Mouse (Mus musculus) lung, postnatal 10 days (tissue): ENCODE measurements at regions not wholly inside any gene's neighbourhood (a gene's known extent, or its start where the extent isn't known, plus 50 kb on each side); places are given as distances from the start of the nearest gene placed in this dataset.
A peak's percentile ranks its signal among the peaks of the same experiment; 100 is the strongest.

ENCODE experiments used
- DNase-seq: peaks from one replicate; pipeline ENCODE4 v3.0.0; 2021

GRCm38 (mm10) chr7:70972023-70972400, 379.3 kb downstream of the Gm10295 start:
- no peak for DNase-seq

GRCm38 (mm10) chr7:70971323-70972022, 379.8 kb downstream of the Gm10295 start:
- DNase-seq: no peak

DNA sequence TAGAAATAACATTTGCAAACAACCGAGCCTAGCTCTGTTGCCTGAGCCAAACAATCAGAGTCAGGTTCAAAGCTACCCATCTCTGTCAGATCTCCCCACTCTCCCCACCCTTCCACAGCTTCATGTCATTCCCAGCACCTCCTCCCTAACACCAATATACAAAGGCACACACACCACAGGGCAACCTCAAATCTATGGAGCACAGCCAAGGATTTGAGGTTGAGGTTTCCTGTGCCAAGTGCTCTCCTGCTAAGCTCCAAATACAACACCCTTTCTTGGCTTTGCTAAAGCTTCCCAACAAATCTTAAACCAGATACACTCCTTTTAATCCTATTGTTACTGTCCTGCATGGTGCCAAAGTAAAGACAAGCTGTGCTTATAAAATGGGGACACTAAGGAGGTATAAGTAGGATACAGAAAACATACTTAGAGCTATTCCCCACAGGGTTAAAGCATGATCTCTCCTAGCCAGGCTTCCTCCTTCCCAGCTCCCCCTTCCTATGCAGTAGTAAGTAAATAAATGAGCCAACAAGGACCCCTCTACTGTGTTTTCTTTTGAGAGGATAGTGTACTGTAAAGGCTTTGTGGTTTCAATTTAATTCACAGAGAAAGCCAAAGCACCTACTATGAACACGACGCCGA, 398.8 kb downstream of the Gm10295 start:
- DNase-seq: no peak

DNA sequence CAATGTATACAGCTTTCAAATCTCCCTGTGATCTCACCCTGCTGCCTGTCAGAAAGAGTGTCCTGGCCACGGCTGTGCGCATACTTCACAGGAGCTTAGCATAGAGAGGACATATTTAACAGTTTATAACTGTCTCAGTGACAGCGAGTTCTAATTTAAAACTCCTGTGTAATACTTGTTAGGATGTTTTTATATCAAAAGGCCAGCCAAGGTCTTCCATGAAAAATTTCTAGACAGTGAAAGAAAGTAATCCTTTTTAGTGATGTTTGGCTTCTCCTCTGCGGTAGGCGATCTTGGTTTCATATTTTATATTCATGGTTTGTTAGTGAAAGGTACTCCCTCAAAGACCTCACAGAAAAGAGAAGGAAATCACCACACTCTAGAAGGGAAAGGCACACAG, 403.0 kb downstream of the Gm10295 start:
- no peak for DNase-seq

- no peak for DNase-seq
Observed at GRCm38 (mm10) chr7:70946260-70946659, 405.0 kb downstream of the Gm10295 start.

GRCm38 (mm10) chr7:70930911-70931310, 420.4 kb downstream of the Gm10295 start:
- DNase-seq: no peak

GRCm38 (mm10) chr7:70929935-70930334, 421.4 kb downstream of the Gm10295 start:
- no peak for DNase-seq

DNA sequence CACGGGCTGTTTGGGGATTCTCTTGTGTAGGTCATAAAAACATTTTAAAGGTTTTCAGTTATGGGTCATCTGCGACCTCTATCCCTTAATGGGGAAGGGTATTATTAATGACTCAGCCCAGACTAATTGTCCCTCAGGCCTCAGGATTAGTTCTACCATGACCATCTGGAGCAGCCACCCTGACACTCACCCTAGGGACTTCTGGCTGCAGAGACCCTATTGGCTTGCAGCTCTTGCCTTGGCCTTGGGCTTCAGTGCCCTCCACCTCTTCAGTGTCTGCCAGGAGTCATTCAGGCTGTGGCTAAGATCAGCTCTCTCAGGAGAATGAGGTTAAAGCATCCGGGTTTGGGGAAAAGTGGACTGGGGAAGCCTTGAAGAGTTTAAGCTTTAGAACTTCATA, 423.3 kb downstream of the Gm10295 start:
- DNase-seq: no peak

DNA sequence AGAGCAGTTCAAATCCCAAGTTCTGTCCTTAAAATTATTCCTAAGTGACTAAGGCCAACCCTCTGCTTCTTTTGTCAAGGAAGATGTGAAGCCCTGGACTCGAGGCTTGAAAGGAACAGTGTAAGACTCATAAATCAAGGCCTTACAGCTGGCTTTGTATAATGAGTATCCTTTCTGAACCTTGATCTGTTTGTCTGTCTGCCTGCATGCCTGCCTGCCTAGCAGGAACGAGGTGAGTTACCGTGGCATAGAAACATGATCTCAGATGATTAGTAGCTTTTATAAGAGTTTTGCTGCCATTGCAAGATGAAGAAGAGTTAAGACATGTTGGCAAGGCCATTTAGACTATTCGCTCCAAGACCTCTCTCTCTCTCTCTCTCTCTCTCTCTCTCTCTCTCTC, 434.3 kb downstream of the Gm10295 start:
- no peak for DNase-seq

DNA sequence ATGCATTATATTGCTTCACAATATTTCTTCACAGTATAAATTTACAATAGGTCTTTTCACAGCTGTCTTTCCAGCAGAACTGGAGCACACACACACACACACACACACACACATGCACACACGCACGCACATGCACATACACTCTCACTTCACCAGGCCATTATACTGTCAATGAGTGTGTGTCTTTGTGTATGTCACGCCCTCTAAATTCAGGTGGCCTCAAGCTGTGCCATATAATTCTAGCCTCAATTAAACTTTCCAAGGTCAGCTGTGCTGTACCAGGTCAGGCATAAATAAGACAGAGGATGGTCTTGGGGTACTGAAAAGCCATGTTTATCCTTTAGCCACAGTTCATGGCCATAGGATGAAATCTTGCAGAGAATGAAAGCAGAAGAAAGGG, 442.4 kb downstream of the Gm10295 start:
- no peak for DNase-seq

- no peak for DNase-seq
Observed at GRCm38 (mm10) chr7:70891700-70892099, 459.6 kb downstream of the Gm10295 start.

- no peak for DNase-seq
Observed at GRCm38 (mm10) chr7:70880496-70880895, 470.8 kb downstream of the Gm10295 start.

GRCm38 (mm10) chr7:70874393-70874792, 476.9 kb downstream of the Gm10295 start:
- no peak for DNase-seq

GRCm38 (mm10) chr7:70870841-70871534, 480.3 kb downstream of the Gm10295 start:
- no peak for DNase-seq

DNA sequence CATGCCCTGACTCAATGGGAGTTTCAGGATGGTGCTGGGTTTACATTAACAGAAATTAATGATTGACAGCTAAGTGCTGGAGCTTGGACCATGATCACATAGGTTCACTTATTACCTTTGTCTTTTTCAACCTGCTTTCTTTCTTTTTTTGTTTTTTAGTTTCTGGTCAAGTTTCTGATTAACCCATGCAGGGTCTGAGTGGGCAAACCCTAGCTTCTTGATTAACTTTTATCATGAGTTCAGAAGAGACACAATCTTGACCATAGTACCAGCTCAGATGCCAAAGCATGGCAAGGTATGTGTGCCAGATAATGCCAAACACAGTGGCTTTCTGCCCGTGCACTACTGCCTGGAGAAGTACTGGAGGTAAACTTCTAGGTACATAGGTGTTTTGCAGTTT, 482.2 kb downstream of the Gm10295 start:
- no peak for DNase-seq

- DNase-seq: no peak
Observed at GRCm38 (mm10) chr7:70859957-70860356, 491.3 kb downstream of the Gm10295 start.

DNA sequence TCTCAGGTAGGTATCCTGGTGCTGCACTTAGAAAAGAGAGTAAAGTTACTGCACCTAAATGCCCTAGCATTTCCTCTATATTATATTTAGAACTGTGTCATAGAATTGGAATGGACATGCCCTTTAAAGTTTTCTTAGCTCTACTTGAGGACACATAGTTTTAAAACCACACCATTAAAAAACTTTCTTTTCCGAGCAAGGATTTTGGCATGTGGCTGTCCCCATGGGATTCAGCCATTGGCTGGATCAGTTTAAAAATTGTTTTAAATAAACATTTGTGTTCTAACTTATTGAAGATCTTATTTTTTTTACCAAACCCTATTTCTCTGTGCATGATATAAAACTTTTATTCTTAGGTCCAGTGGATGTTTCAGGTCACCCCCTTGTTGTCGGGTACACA, 484.2 kb upstream of the Nr2f2 start:
- peak; percentile 27 for DNase-seq

GRCm38 (mm10) chr7:70848016-70848776, 481.7 kb upstream of the Nr2f2 start:
- DNase-seq: no peak

DNA sequence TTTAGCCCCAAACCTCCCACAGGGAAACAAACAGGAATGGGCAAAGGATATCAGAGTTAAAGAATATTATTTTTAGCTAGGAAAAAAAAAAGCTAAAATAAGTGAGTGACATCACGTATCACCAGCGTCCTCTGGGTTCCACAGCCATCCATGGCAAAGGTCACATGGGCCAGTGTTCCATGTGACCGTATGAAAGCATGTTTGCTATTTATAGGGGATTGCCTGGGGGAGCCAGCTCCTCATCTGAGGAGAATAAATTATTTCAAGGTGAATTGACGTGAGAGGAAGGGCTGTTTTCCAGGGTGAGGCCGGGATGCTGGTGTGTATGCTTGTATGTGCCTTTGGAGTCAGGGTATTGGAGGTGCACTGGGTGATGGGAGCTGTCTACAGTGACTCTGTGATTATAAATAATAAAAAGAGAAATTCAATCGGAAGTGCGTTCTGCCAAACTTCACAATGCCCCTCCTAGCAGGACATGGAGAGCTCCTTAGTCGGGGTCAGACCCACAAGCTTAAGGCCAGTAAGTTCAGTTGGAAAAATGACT, 481.0 kb upstream of the Nr2f2 start:
- DNase-seq: no peak

DNA sequence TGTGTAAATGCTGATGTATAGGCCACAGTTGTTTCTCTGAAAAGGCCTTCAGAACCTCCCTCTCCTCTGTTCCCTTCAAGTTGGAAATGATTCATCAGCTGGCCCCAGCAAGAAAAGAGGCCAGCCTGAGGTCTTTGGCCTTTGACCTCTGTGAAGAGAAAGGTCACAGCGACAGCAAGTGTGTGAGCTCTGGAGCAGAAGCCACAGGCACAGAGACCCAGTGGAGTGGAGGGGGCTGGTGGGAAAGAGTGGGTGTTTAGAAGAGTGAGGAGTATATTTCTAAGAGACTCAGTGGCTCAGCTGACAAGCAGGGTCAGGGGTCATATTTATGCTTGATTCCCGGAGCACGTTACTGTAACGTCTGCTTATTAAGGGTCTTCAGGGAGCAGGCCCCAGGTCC, 479.5 kb upstream of the Nr2f2 start:
- DNase-seq: peak; percentile 2

- no peak for DNase-seq
Observed at GRCm38 (mm10) chr7:70840142-70840541, 473.6 kb upstream of the Nr2f2 start.

- no peak for DNase-seq
Observed at GRCm38 (mm10) chr7:70839190-70839589, 472.7 kb upstream of the Nr2f2 start.

GRCm38 (mm10) chr7:70834787-70835461, 468.4 kb upstream of the Nr2f2 start:
- DNase-seq: no peak
